ENCODE assay signal across 10 mouse cellular contexts in the genomic region with DNA sequence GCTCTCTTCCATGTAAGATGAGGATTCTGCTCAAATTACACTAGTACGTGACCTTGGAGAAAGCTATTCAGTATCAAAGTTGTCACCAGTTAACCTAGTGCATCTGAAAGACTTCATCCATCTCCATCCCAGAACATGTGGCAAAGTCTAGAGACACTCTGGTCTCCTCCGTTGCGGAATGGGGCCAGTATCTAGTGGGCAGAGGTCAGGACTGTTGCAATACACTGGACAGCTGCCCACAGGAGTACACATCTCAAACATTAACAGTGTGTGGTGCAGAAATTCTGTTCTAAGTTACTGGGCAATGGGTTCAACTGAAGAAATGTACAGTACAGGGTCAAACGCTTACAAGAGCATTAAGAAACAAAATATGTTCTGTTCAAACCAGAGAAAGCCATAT. TPM values are rescaled to one million over a fixed set of nuclear protein-coding genes. Genes with fewer than 3 reads are reported as not detected.
DNase-seq lines count a peak whose midpoint lies in the region; ATAC-seq and TF ChIP-seq lines count a peak whose summit lies in the region.
"Had no signal": no experiment of that assay in that cellular context is flagged by ENCODE, and none has a peak within 500 bp of the region (broad histone marks: within the 10 kb centered on the region; RNA-seq: fewer than 3 reads in every experiment).

No protein-coding gene starts in this region.

- H3K27me3 ChIP-seq in heart, embryonic 12.5 days (replicated peaks) = no peaks in the 10 kb centered on the region
- H3K27me3 ChIP-seq in forebrain, embryonic 12.5 days = no peaks in the 10 kb centered on the region
- H3K27me3 ChIP-seq: hindbrain, embryonic 15.5 days had no signal

- TF ChIP-seq CTCF in layer of hippocampus, adult 2 months (conservative IDR thresholded peaks at IDR 0.05) = no peak

- H3K27ac ChIP-seq in layer of hippocampus, adult 2 months = peak overlapping the region; percentile 43; the same call in 1 of the 2 replicates
- no peak overlapping the region for H3K27ac ChIP-seq in heart, embryonic 12.5 days (ENCODE audit: poor library complexity, severe bottlenecking)
- H3K27ac ChIP-seq in forebrain, embryonic 12.5 days = no peak overlapping the region
- H3K27ac ChIP-seq: hindbrain, embryonic 15.5 days had no signal

- no peaks in the 10 kb centered on the region for H3K9me3 ChIP-seq in heart, embryonic 12.5 days (replicated peaks)
- no peaks in the 10 kb centered on the region for H3K9me3 ChIP-seq in forebrain, embryonic 12.5 days
- H3K9me3 ChIP-seq: hindbrain, embryonic 15.5 days had no signal

- H3K4me2 ChIP-seq in heart, embryonic 12.5 days = no peak overlapping the region
- H3K4me2 ChIP-seq in forebrain, embryonic 12.5 days = no peak overlapping the region
- H3K4me2 ChIP-seq: hindbrain, embryonic 15.5 days had no signal

- 71% methylated on average over 4 of the region's 4 CpGs for WGBS in heart, embryonic 12.5 days
- 90% methylated on average over 4 of the region's 4 CpGs for WGBS in forebrain, embryonic 12.5 days

- H3K36me3 ChIP-seq in heart, embryonic 12.5 days = peaks cover 12% of the 10 kb centered on the region
- peaks cover 13% of the 10 kb centered on the region for H3K36me3 ChIP-seq in forebrain, embryonic 12.5 days (replicated peaks)

- ATAC-seq in heart, embryonic 12.5 days (ENCODE audit: insufficient number of reproducible peaks, low FRiP score) = no peak
- ATAC-seq in forebrain, embryonic 12.5 days (ENCODE audit: low FRiP score) = no peak
- ATAC-seq: forebrain, embryonic 14.5 days had no signal

- H3K4me1 ChIP-seq in heart, embryonic 12.5 days (replicated peaks) = peaks cover 36% of the 10 kb centered on the region
- H3K4me1 ChIP-seq in forebrain, embryonic 12.5 days = peaks cover 5% of the 10 kb centered on the region

- no peak overlapping the region for H3K9ac ChIP-seq in heart, embryonic 12.5 days
- H3K9ac ChIP-seq in forebrain, embryonic 12.5 days = no peak overlapping the region
- H3K9ac ChIP-seq: hindbrain, embryonic 15.5 days had no signal

- DNase-seq in layer of hippocampus, adult 2 months (ENCODE audit: low spot score in 2 of 2) = no peak
- no peak for DNase-seq in layer of hippocampus, adult 8-10 months (ENCODE audit: low spot score in 2 of 2)
- peak; percentile 64 to 75 for DNase-seq in adrenal gland, postnatal 36 days
- peak; percentile 86 to 92 for DNase-seq in kidney, postnatal 36 days
- peak; percentile 86 for DNase-seq in lung, postnatal 36 days
- no peak for DNase-seq in B cell, adult 2 months

- no peak overlapping the region for H3K4me3 ChIP-seq in layer of hippocampus, adult 2 months
- no peak overlapping the region for H3K4me3 ChIP-seq in heart, embryonic 12.5 days
- H3K4me3 ChIP-seq in forebrain, embryonic 12.5 days (replicated peaks) = no peak overlapping the region
- H3K4me3 ChIP-seq: hindbrain, embryonic 15.5 days had no signal

RNA-seq across cellular contexts. Expression of gene Tbc1d14, which starts 25.0 kb away (rescaled TPM):
- 100 to 1,000 TPM; 101 to 105 TPM for total RNA-seq in layer of hippocampus, adult 2 months (2021)
- total RNA-seq in layer of hippocampus, adult 8-10 months (2022) = 10 to 100 TPM; 74.3 to 92.7 (median 82.9) TPM
- total RNA-seq in adrenal gland, postnatal 36 days (2021) = 10 to 100 TPM; 41.5 to 44.9 TPM
- polyA plus RNA-seq in heart, embryonic 12.5 days (2016; fragmentation: Nextera tagmentation; extraction: Ambion mirVana) = 20.0 and 22.3 TPM in 2 replicates
- 59.1 and 61.1 TPM in 2 replicates for polyA plus RNA-seq in forebrain, embryonic 12.5 days (2016; fragmentation: Nextera tagmentation; extraction: Ambion mirVana)

Comparison
In these comparisons a context has a peak if more than half of its experiments do, and no peak if none do; other contexts are left out.
1. DNase-seq: peak in adrenal gland, postnatal 36 days (2 of 2), kidney, postnatal 36 days (2 of 2) and lung, postnatal 36 days (single experiment); none in layer of hippocampus, adult 2 months (0 of 2), layer of hippocampus, adult 8-10 months (0 of 2) and B cell, adult 2 months (0 of 2).